Mouse (Mus musculus) bone marrow, adult 2 months (tissue): Measurements from ENCODE around the gene Gm11595.

Experiments
- CTCF ChIP-seq: fragments of 200-500 bp; IDR thresholded peaks from 2 replicates; pipeline ENCODE4 v1.5.1; 2011; ENCODE audit warnings: low read length, control low read depth; ENCODE audit not compliant: control insufficient read depth, insufficient read depth
- POLR2A ChIP-seq: fragments of 200-500 bp; IDR thresholded peaks from 2 replicates; pipeline ENCODE4 v1.6.1; 2011; ENCODE audit warnings: low read depth, mild to moderate bottlenecking, control low read depth, low read length, borderline replicate concordance; ENCODE audit not compliant: control insufficient read depth

DNA sequence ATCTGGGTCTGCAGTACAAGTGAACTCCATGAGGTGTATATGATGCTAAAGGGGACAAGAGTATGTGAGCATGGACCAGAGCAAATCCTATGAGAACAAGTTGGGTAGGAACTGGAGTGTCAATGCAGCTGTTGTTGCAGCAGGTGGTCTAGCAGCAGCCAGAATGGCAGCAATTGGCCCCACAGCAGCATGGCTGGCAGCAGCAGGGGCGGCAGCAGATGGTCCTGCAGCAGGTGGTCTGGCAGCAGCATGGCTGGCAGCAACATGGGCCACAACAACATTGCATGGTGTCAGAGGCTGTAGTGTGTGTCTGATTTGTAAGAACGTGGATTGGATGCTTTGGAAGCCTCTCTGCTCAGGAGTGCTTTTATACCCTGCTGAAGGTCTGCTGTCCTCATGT, 48.7 kb downstream of the Gm11595 start:
- TF ChIP-seq CTCF (no peak), POLR2A (no peak)
